Mouse (Mus musculus) small intestine, adult 2 months (tissue): ENCODE data around the gene Glce.

Source experiments
- CTCF ChIP-seq: fragments of 200-500 bp; IDR thresholded peaks from 2 replicates; pipeline ENCODE4 v1.5.1; 2012; ENCODE audit warnings: low read depth, mild to moderate bottlenecking, control low read depth, inconsistent platforms, low read length, moderate library complexity, mixed read lengths; ENCODE audit not compliant: insufficient replicate concordance, insufficient read length; ENCODE audit errors: extremely low read depth
- POLR2A ChIP-seq: fragments of 200-500 bp; IDR thresholded peaks from 2 replicates; pipeline ENCODE4 v1.6.1; 2012; ENCODE audit warnings: low read depth, mild to moderate bottlenecking, control low read depth, inconsistent platforms, low read length, moderate library complexity

DNA sequence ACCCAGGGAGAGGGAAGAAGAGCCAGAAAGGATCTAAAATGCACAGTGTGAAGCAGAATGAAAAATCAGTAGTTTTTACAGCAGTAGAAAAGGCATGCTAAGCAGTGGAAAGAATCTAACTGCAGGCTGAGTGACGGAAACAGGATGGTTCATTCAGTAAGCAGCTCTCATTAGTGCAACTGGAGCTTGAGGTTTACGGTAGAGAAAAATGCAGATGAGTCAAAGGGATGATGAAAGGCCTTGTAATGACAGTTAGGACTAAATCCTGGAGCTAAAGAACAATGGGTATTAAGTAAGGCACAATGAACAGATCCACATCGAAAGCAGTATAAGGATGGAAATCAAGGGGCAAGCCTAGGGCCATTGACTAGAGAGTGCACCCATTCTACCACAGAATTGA, 3.7 kb downstream of the Glce start:
- TF ChIP-seq POLR2A (no peak), CTCF (no peak)
